Mouse (Mus musculus): Measurements from ENCODE around the gene Mosmo.

DNA sequence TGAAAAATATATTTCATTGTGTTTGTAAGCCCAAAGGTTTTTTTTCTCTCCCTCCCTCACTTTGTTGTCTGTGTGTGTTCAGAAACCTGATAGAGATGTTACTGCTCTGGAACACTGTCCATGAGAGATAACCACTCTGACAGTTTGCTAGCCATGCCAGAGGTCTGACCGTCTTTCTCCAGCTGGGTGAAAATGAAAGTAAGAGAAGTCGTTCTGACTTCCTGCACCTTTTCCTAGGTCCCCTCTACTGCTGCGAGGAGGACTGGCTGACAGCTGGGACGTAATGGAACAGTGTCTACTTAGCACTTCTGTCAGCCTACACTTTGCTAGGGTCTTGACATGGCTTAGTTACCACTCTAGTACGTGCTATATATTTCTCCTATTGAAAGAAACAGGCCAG lies 52.2 kb downstream of the Mosmo start:
- TF ChIP-seq POLR2A (IDR thresholded peaks at IDR 0.05; ENCODE audit: low read depth, low read length), result no peak
- no peak for TF ChIP-seq CTCF (IDR thresholded peaks at IDR 0.05; ENCODE audit: borderline replicate concordance, insufficient read depth, low read length)
